Comparison of ENCODE assay signal across 10 mouse cellular contexts in genomic region chr14:21087390-21088060, GRCm38 (mm10). TPM values are rescaled to one million over a fixed set of nuclear protein-coding genes. Genes with fewer than 3 reads are reported as not detected.
DNase-seq lines count a peak whose midpoint lies in the region; ATAC-seq and TF ChIP-seq lines count a peak whose summit lies in the region.
"Had no signal": no experiment of that assay in that cellular context is flagged by ENCODE, and none has a peak within 500 bp of the region (broad histone marks: within the 10 kb centered on the region; RNA-seq: fewer than 3 reads in every experiment).

No protein-coding gene starts in this region.

- H3K4me3 ChIP-seq in layer of hippocampus, adult 2 months = no peak overlapping the region
- no peak overlapping the region for H3K4me3 ChIP-seq in intestine, embryonic 15.5 days (replicated peaks)
- H3K4me3 ChIP-seq in liver, embryonic 16.5 days (ENCODE audit: low read depth, low read length) = no peak overlapping the region

- H3K4me2 ChIP-seq in intestine, embryonic 15.5 days (replicated peaks) = no peak overlapping the region
- H3K4me2 ChIP-seq in liver, embryonic 16.5 days (ENCODE audit: low read depth, low read length) = no peak overlapping the region
- H3K4me2 ChIP-seq: midbrain, embryonic 11.5 days had no signal

- H3K4me1 ChIP-seq in intestine, embryonic 15.5 days (replicated peaks) = peaks cover 26% of the 10 kb centered on the region
- peaks cover 33% of the 10 kb centered on the region for H3K4me1 ChIP-seq in liver, embryonic 16.5 days (ENCODE audit: control insufficient read depth, low read depth, low read length)

- H3K36me3 ChIP-seq in intestine, embryonic 15.5 days = no peaks in the 10 kb centered on the region
- H3K36me3 ChIP-seq in liver, embryonic 16.5 days (ENCODE audit: control insufficient read depth, insufficient read depth) = peaks cover 5% of the 10 kb centered on the region

- no peaks in the 10 kb centered on the region for H3K9me3 ChIP-seq in intestine, embryonic 15.5 days
- H3K9me3 ChIP-seq in liver, embryonic 16.5 days (replicated peaks; ENCODE audit: control insufficient read depth, low read length) = no peaks in the 10 kb centered on the region

- 45% methylated on average over 4 of the region's 4 CpGs for WGBS in intestine, embryonic 15.5 days
- WGBS in liver, embryonic 16.5 days (ENCODE audit: insufficient replicate concordance) = 61% methylated on average over 4 of the region's 4 CpGs

- peak overlapping the region; percentile 52; the same call in 1 of the 2 replicates for H3K27ac ChIP-seq in layer of hippocampus, adult 2 months
- H3K27ac ChIP-seq in intestine, embryonic 15.5 days = peak overlapping the region; percentile 74
- H3K27ac ChIP-seq in liver, embryonic 16.5 days (ENCODE audit: low read length) = no peak overlapping the region; the same call in 1 of the 2 replicates

- no peaks in the 10 kb centered on the region for H3K27me3 ChIP-seq in intestine, embryonic 15.5 days (replicated peaks)
- no peaks in the 10 kb centered on the region for H3K27me3 ChIP-seq in liver, embryonic 16.5 days (ENCODE audit: control insufficient read depth, insufficient read depth, low read depth, low read length)

- no peak for TF ChIP-seq CTCF in layer of hippocampus, adult 2 months (conservative IDR thresholded peaks at IDR 0.05)

- DNase-seq in embryo, embryonic 10.5 days (ENCODE audit: low spot score) = peak; percentile 32
- no peak for DNase-seq in embryo, embryonic 9.5 days (ENCODE audit: extremely low spot score)
- no peak for DNase-seq in layer of hippocampus, adult 2 months (ENCODE audit: low spot score in 2 of 2)
- no peak for DNase-seq in layer of hippocampus, adult 9-11 months
- no peak for DNase-seq in urinary bladder, postnatal 4 days (ENCODE audit: low spot score in 2 of 2)
- no peak for DNase-seq in spleen, postnatal 10 days (ENCODE audit: low spot score in 2 of 2)

- ATAC-seq in intestine, embryonic 15.5 days = no peak
- ATAC-seq in liver, embryonic 16.5 days (ENCODE audit: low read depth) = peak; percentile 43; the same call in 1 of the 2 replicates
- ATAC-seq: forebrain, embryonic 16.5 days had no signal

- H3K9ac ChIP-seq in intestine, embryonic 15.5 days = no peak overlapping the region
- no peak overlapping the region for H3K9ac ChIP-seq in liver, embryonic 16.5 days (ENCODE audit: low read depth, low read length)

RNA-seq across cellular contexts. Expression of gene Adk, which starts 35.2 kb away (rescaled TPM):
- total RNA-seq in layer of hippocampus, adult 2 months (2021) = 10 to 100 TPM; 62.5 to 72.3 TPM
- 215 and 230 TPM in 2 replicates for polyA plus RNA-seq in intestine, embryonic 15.5 days (2015; fragmentation: Nextera tagmentation; extraction: Ambion mirVana)
- 224 and 254 TPM in 2 replicates for polyA plus RNA-seq in liver, embryonic 16.5 days (2015; fragmentation: Nextera tagmentation; extraction: Ambion mirVana)

RNA-seq across cellular contexts. Expression of gene Ap3m1, which starts 35.2 kb away (rescaled TPM):
- total RNA-seq in layer of hippocampus, adult 2 months (2021) = 10 to 100 TPM; 67.0 to 70.9 TPM
- 70.2 and 79.0 TPM in 2 replicates for polyA plus RNA-seq in intestine, embryonic 15.5 days (2015; fragmentation: Nextera tagmentation; extraction: Ambion mirVana)
- polyA plus RNA-seq in liver, embryonic 16.5 days (2015; fragmentation: Nextera tagmentation; extraction: Ambion mirVana) = 31.6 and 33.4 TPM in 2 replicates
